Mouse (Mus musculus): ENCODE results near the gene Wipf1. TPM values are rescaled to one million over a fixed set of nuclear protein-coding genes. Genes with fewer than 3 reads are reported as not detected.

The Wipf1 gene
- polyA plus RNA-seq, 1 experiment: 37.6 TPM

GRCm38 (mm10) chr2:73496944-73497343, 32.6 kb downstream of the Wipf1 start:
- H3K27ac ChIP-seq (ENCODE audit: insufficient read depth, low read length): no peak overlapping the region
- H3K4me1 ChIP-seq (ENCODE audit: control insufficient read depth, insufficient read depth, low read length): peaks cover 11% of the 10 kb centered on the region; the same call in 1 of the 2 replicates
- TF ChIP-seq CTCF (IDR thresholded peaks at IDR 0.05; ENCODE audit: borderline replicate concordance, insufficient read depth, low read length) (no peak), POLR2A (IDR thresholded peaks at IDR 0.05; ENCODE audit: low read depth, low read length) (no peak)
- no peak overlapping the region for H3K4me3 ChIP-seq (ENCODE audit: insufficient read depth, low read length)

- TF ChIP-seq CTCF (IDR thresholded peaks at IDR 0.05; ENCODE audit: borderline replicate concordance, insufficient read depth, low read length): no peak
- no peak for TF ChIP-seq POLR2A (IDR thresholded peaks at IDR 0.05; ENCODE audit: low read depth, low read length)
- Histone ChIP-seq H3K4me3 (ENCODE audit: insufficient read depth, low read length) (no peak overlapping the region), H3K4me1 (ENCODE audit: control insufficient read depth, insufficient read depth, low read length) (peaks cover 17% of the 10 kb centered on the region), H3K27ac (ENCODE audit: insufficient read depth, low read length) (peak overlapping the region; percentile 13; the same call in 1 of the 2 replicates)
These were observed 33.2 kb downstream of the Wipf1 start for GRCm38 (mm10) chr2:73496329-73496685.

- Histone ChIP-seq H3K4me1 (ENCODE audit: control insufficient read depth, insufficient read depth, low read length) (peaks cover 17% of the 10 kb centered on the region), H3K27ac (ENCODE audit: insufficient read depth, low read length) (no peak overlapping the region), H3K4me3 (ENCODE audit: insufficient read depth, low read length) (no peak overlapping the region)
- TF ChIP-seq CTCF (IDR thresholded peaks at IDR 0.05; ENCODE audit: borderline replicate concordance, insufficient read depth, low read length) (no peak), POLR2A (IDR thresholded peaks at IDR 0.05; ENCODE audit: low read depth, low read length) (no peak)
These were observed 33.8 kb downstream of the Wipf1 start for GRCm38 (mm10) chr2:73495617-73496328.

- Histone ChIP-seq H3K4me1 (ENCODE audit: control insufficient read depth, insufficient read depth, low read length) (peaks cover 22% of the 10 kb centered on the region), H3K27ac (ENCODE audit: insufficient read depth, low read length) (no peak overlapping the region), H3K4me3 (ENCODE audit: insufficient read depth, low read length) (no peak overlapping the region)
- TF ChIP-seq POLR2A (IDR thresholded peaks at IDR 0.05; ENCODE audit: low read depth, low read length) (no peak), CTCF (IDR thresholded peaks at IDR 0.05; ENCODE audit: borderline replicate concordance, insufficient read depth, low read length) (no peak)
These were observed 36.0 kb downstream of the Wipf1 start for GRCm38 (mm10) chr2:73493517-73493916.

GRCm38 (mm10) chr2:73491442-73492241, 37.9 kb downstream of the Wipf1 start:
- H3K4me1 ChIP-seq (ENCODE audit: control insufficient read depth, insufficient read depth, low read length): peaks cover 22% of the 10 kb centered on the region
- peak overlapping the region; percentile 50 for H3K27ac ChIP-seq (ENCODE audit: insufficient read depth, low read length)
- TF ChIP-seq POLR2A (IDR thresholded peaks at IDR 0.05; ENCODE audit: low read depth, low read length) (no peak), CTCF (IDR thresholded peaks at IDR 0.05; ENCODE audit: borderline replicate concordance, insufficient read depth, low read length) (peak; percentile 5; the same call in 1 of the 2 replicates)
- no peak overlapping the region for H3K4me3 ChIP-seq (ENCODE audit: insufficient read depth, low read length)

GRCm38 (mm10) chr2:73490466-73490865, 39.1 kb downstream of the Wipf1 start:
- TF ChIP-seq CTCF (IDR thresholded peaks at IDR 0.05; ENCODE audit: borderline replicate concordance, insufficient read depth, low read length): no peak
- Histone ChIP-seq H3K4me3 (ENCODE audit: insufficient read depth, low read length) (no peak overlapping the region), H3K27ac (ENCODE audit: insufficient read depth, low read length) (peak overlapping the region; percentile 50), H3K4me1 (ENCODE audit: control insufficient read depth, insufficient read depth, low read length) (peaks cover 15% of the 10 kb centered on the region)

- Histone ChIP-seq H3K4me3 (ENCODE audit: insufficient read depth, low read length) (no peak overlapping the region), H3K27ac (ENCODE audit: insufficient read depth, low read length) (peak overlapping the region; percentile 72), H3K4me1 (ENCODE audit: control insufficient read depth, insufficient read depth, low read length) (peaks cover 8% of the 10 kb centered on the region)
- no peak for TF ChIP-seq CTCF (IDR thresholded peaks at IDR 0.05; ENCODE audit: borderline replicate concordance, insufficient read depth, low read length)
These were observed 43.4 kb downstream of the Wipf1 start for GRCm38 (mm10) chr2:73486120-73486601.

GRCm38 (mm10) chr2:73485236-73486119, 44.1 kb downstream of the Wipf1 start:
- Histone ChIP-seq H3K4me3 (ENCODE audit: insufficient read depth, low read length) (peak overlapping the region; percentile 3; the same call in 1 of the 2 replicates), H3K4me1 (ENCODE audit: control insufficient read depth, insufficient read depth, low read length) (peaks cover 6% of the 10 kb centered on the region), H3K27ac (ENCODE audit: insufficient read depth, low read length) (peak overlapping the region; percentile 72)
- TF ChIP-seq POLR2A (IDR thresholded peaks at IDR 0.05; ENCODE audit: low read depth, low read length) (peak; percentile 32; the same call in 1 of the 2 replicates), CTCF (IDR thresholded peaks at IDR 0.05; ENCODE audit: borderline replicate concordance, insufficient read depth, low read length) (no peak)

GRCm38 (mm10) chr2:73484561-73485235, 44.8 kb downstream of the Wipf1 start:
- TF ChIP-seq CTCF (IDR thresholded peaks at IDR 0.05; ENCODE audit: borderline replicate concordance, insufficient read depth, low read length) (no peak), POLR2A (IDR thresholded peaks at IDR 0.05; ENCODE audit: low read depth, low read length) (no peak; the same call in 1 of the 2 replicates)
- Histone ChIP-seq H3K4me1 (ENCODE audit: control insufficient read depth, insufficient read depth, low read length) (peaks cover 3% of the 10 kb centered on the region; the same call in 1 of the 2 replicates), H3K4me3 (ENCODE audit: insufficient read depth, low read length) (peak overlapping the region; percentile 3; the same call in 1 of the 2 replicates), H3K27ac (ENCODE audit: insufficient read depth, low read length) (peak overlapping the region; percentile 72)
